Mouse (Mus musculus) lung, embryonic 16.5 days (tissue): ENCODE data around the gene Pnpla3. TPM values are rescaled to one million over a fixed set of nuclear protein-coding genes. Genes with fewer than 3 reads are reported as not detected.

Experiments used
- ATAC-seq: fragments of 200-750 bp; cut with Nextera tagmentation; 2 replicates; pipeline ENCODE4 v1.8.0; 2017; ENCODE audit warnings: low read depth, mild to moderate bottlenecking, moderate library complexity
- H3K27ac ChIP-seq: fragments of 300-500 bp; sonication (generic); 2 replicates; pipeline ENCODE4 v1.5.1; 2014; ENCODE audit warnings: mild to moderate bottlenecking, control low read depth, low read length
- H3K27me3 ChIP-seq: fragments of 300-500 bp; sonication (generic); 2 replicates; pipeline ENCODE4 v1.6.1; 2014; ENCODE audit warnings: low read depth, low read length, mixed read lengths; ENCODE audit not compliant: control insufficient read depth, insufficient read depth
- H3K36me3 ChIP-seq: fragments of 300-500 bp; sonication (generic); 2 replicates; pipeline ENCODE4 v1.6.1; 2014; ENCODE audit warnings: low read length; ENCODE audit not compliant: control insufficient read depth, insufficient read depth
- H3K4me1 ChIP-seq: fragments of 300-500 bp; sonication (generic); replicated peaks from 2 replicates; pipeline ENCODE4 v1.6.1; 2014; ENCODE audit warnings: low read length, mixed read lengths; ENCODE audit not compliant: control insufficient read depth, insufficient read depth
- H3K4me2 ChIP-seq: fragments of 300-500 bp; sonication (generic); 2 replicates; pipeline ENCODE4 v1.6.1; 2014; ENCODE audit warnings: low read depth, low read length, control low read depth
- H3K4me3 ChIP-seq: fragments of 300-500 bp; sonication (generic); 2 replicates; pipeline ENCODE4 v1.5.1; 2014; ENCODE audit warnings: mild to moderate bottlenecking, low read length, control low read depth
- H3K9ac ChIP-seq: fragments of 300-500 bp; sonication (generic); 2 replicates; pipeline ENCODE4 v1.6.1; 2014; ENCODE audit warnings: low read length, control low read depth
- H3K9me3 ChIP-seq: fragments of 300-500 bp; sonication (generic); 2 replicates; pipeline ENCODE4 v1.6.1; 2016; ENCODE audit warnings: low read length; ENCODE audit not compliant: control insufficient read depth
- WGBS: fragments of 180-500 bp; shearing (Covaris S2); extraction: QIAGEN DNeasy Blood & Tissue Kit; methylation state at CpG from one replicate; pipeline ENCODE4 v1.1.7; 2014; 5-methylcytosine and 5-hydroxymethylcytosine counted together
- microRNA-seq: library from miRNA; unstranded; fragments of <30 nt; microRNA quantifications from one replicate; pipeline ENCODE4, GENCODE M21; 2016
- polyA plus RNA-seq: library from polyadenylated mRNA; unstranded; fragments of >200 nt; fragmentation: Nextera tagmentation; extraction: Ambion mirVana; gene quantifications from 2 replicates; pipeline ENCODE4 v1.2.1, GENCODE M21; 2015

Gene Pnpla3
- polyA plus RNA-seq, 1 experiment from 2014 or later = not detected

- Histone ChIP-seq H3K27ac (peak within 1 kb of the TSS; percentile 66), H3K9me3 (no peaks in the 10 kb centered on the region), H3K9ac (peak within 1 kb of the TSS; percentile 64), H3K27me3 (no peaks in the 10 kb centered on the region; the same call in 1 of the 2 replicates), H3K36me3 (no peaks in the 10 kb centered on the region), H3K4me2 (peak within 1 kb of the TSS; percentile 92), H3K4me1 (peaks cover 21% of the 10 kb centered on the region), H3K4me3 (peak within 1 kb of the TSS; percentile 66)
- peak; percentile 80 for ATAC-seq
- under 1% methylated on average over 41 of the region's 53 CpGs for WGBS
These were observed 64.3 kb downstream of the Pnpla3 start, which contains the start of gene Parvb for GRCm38 (mm10) chr15:84231721-84232561. Gene Parvb, plus strand, starts transcription at chr15:84232043.

GRCm38 (mm10) chr15:84232609-84233008 lies 65.0 kb downstream of the Pnpla3 start:
- peaks cover 21% of the 10 kb centered on the region for H3K4me1 ChIP-seq
- no peak for ATAC-seq
- no peak overlapping the region for H3K27ac ChIP-seq
- peak overlapping the region; percentile 64 for H3K9ac ChIP-seq
- WGBS = 26% methylated on average over 8 of the region's 8 CpGs
- no peaks in the 10 kb centered on the region; the same call in 1 of the 2 replicates for H3K27me3 ChIP-seq
- no peaks in the 10 kb centered on the region for H3K36me3 ChIP-seq
- H3K4me2 ChIP-seq = peak overlapping the region; percentile 92
- H3K9me3 ChIP-seq = no peaks in the 10 kb centered on the region
- H3K4me3 ChIP-seq = peak overlapping the region; percentile 66

GRCm38 (mm10) chr15:84234794-84235581 lies 67.4 kb downstream of the Pnpla3 start:
- Histone ChIP-seq H3K4me3 (no peak overlapping the region), H3K36me3 (no peaks in the 10 kb centered on the region), H3K4me1 (peaks cover 37% of the 10 kb centered on the region), H3K9me3 (no peaks in the 10 kb centered on the region), H3K9ac (no peak overlapping the region), H3K27ac (peak overlapping the region; percentile 60), H3K27me3 (peaks cover 4% of the 10 kb centered on the region; the same call in 1 of the 2 replicates), H3K4me2 (no peak overlapping the region)
- WGBS = 74% methylated on average over 7 of the region's 7 CpGs
- ATAC-seq = peak; percentile 16; the same call in 1 of the 2 replicates

- H3K9ac ChIP-seq = no peak overlapping the region
- H3K4me3 ChIP-seq = no peak overlapping the region
- 70% methylated on average over 7 of the region's 7 CpGs for WGBS
- no peaks in the 10 kb centered on the region for H3K9me3 ChIP-seq
- ATAC-seq = peak; percentile 79
- peak overlapping the region; percentile 60 for H3K27ac ChIP-seq
- no peak overlapping the region for H3K4me2 ChIP-seq
- no peaks in the 10 kb centered on the region for H3K36me3 ChIP-seq
- peaks cover 4% of the 10 kb centered on the region; the same call in 1 of the 2 replicates for H3K27me3 ChIP-seq
- peaks cover 37% of the 10 kb centered on the region for H3K4me1 ChIP-seq
These were observed 68.0 kb downstream of the Pnpla3 start for GRCm38 (mm10) chr15:84235646-84236045.

Small RNA genes lying within 50 kb of the gene (microRNA-seq; reads per million reads assigned to microRNA genes)
- not detected for gene Mir6392

Other genes with a start within 250 kb of the Pnpla3 start
- 0.57 and 1.3 TPM in 2 replicates for gene Efcab6, start 102.5 kb upstream of the Pnpla3 start, polyA plus RNA-seq
- 0.98 and 1.7 TPM in 2 replicates for gene Sult4a1, start 62.1 kb upstream of the Pnpla3 start, polyA plus RNA-seq
- gene Pnpla5, start 44.7 kb upstream of the Pnpla3 start, polyA plus RNA-seq = not detected in 2 replicates
- 98.8 and 105 TPM in 2 replicates for gene Samm50, start 24.4 kb downstream of the Pnpla3 start, polyA plus RNA-seq
- 5.2 and 5.3 TPM in 2 replicates for gene Parvb, start 64.2 kb downstream of the Pnpla3 start, polyA plus RNA-seq
- 3.8 and 5.5 TPM in 2 replicates for gene Parvg, start 156.2 kb downstream of the Pnpla3 start, polyA plus RNA-seq